23 mouse cellular contexts compared by ENCODE assay signal in the genomic region with DNA sequence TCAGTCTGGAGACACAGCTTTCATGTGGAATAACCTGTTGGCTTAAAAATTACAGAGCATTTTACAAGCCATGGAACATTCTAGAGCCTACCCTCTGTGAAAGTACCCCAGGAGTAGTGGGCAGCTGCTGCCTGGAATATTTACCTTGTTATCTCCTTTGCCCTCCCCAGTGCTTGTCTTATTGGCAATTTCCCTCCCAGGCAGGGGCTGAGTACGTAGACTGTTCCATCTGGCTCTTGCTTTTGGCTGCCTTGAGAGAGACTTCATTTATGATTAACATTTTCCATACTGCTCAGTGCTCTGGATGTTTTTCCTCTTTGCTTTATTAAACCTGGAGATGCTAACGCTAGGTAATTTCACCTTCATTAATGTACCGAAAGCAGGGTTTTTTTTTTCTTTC. TPM values are rescaled to one million over a fixed set of nuclear protein-coding genes. Genes with fewer than 3 reads are reported as not detected.
A peak's percentile ranks its signal among the peaks of the same experiment; 100 is the strongest.
DNase-seq lines count a peak whose midpoint lies in the region; ATAC-seq and TF ChIP-seq lines count a peak whose summit lies in the region.
"Had no signal": no experiment of that assay in that cellular context is flagged by ENCODE, and none has a peak within 500 bp of the region (broad histone marks: within the 10 kb centered on the region; RNA-seq: fewer than 3 reads in every experiment).

No protein-coding gene starts in this region.

- H3K4me2 ChIP-seq in hindbrain, postnatal 0 days (ENCODE audit: low read depth, low read length), result no peak overlapping the region
- H3K4me2 ChIP-seq in hindbrain, embryonic 13.5 days, result no peak overlapping the region
- no peak overlapping the region for H3K4me2 ChIP-seq in kidney, embryonic 16.5 days (replicated peaks; ENCODE audit: low read depth, low read length)
- H3K4me2 ChIP-seq in limb, embryonic 13.5 days (replicated peaks), result no peak overlapping the region
- H3K4me2 ChIP-seq: embryonic facial prominence, embryonic 12.5 days; forebrain, embryonic 15.5 days had no signal

- no peak overlapping the region for H3K9ac ChIP-seq in hindbrain, postnatal 0 days (replicated peaks; ENCODE audit: low read length)
- no peak overlapping the region for H3K9ac ChIP-seq in hindbrain, embryonic 13.5 days
- no peak overlapping the region for H3K9ac ChIP-seq in kidney, embryonic 16.5 days (replicated peaks; ENCODE audit: low read length)
- H3K9ac ChIP-seq in limb, embryonic 13.5 days, result no peak overlapping the region
- H3K9ac ChIP-seq: embryonic facial prominence, embryonic 12.5 days; forebrain, embryonic 15.5 days had no signal

- no peak for ATAC-seq in hindbrain, postnatal 0 days
- ATAC-seq in hindbrain, embryonic 13.5 days (ENCODE audit: low FRiP score), result no peak
- ATAC-seq in kidney, embryonic 16.5 days (ENCODE audit: low FRiP score, low TSS enrichment), result no peak
- 0 out of 2 replicates have a peak, but pooled peaks have one; percentile 44 for ATAC-seq in limb, embryonic 13.5 days (ENCODE audit: low FRiP score, low read depth)
- ATAC-seq: forebrain, embryonic 15.5 days had no signal

- DNase-seq in hindbrain, postnatal 0 days (ENCODE audit: low spot score), result peak; percentile 16
- DNase-seq in kidney, adult 8-10 months, result peak; percentile 31 to 55
- no peak for DNase-seq in limb, embryonic 10.5 days (ENCODE audit: low spot score)
- DNase-seq in kidney, postnatal 36 days, result peak; percentile 34 to 55
- DNase-seq in yolk sac, embryonic 10.5 days (ENCODE audit: low spot score), result no peak
- DNase-seq: adrenal gland, postnatal 10 days; cerebellum, adult 11-12 months; cerebellum, adult 9-10 months; cerebellum, postnatal 25 days; gastrocnemius, postnatal 36 days; heart, adult 18-20 months; heart, postnatal 10 days had no signal

- TF ChIP-seq CTCF in hindbrain, postnatal 0 days (IDR thresholded peaks at IDR 0.05; ENCODE audit: low read depth), result no peak

- no peaks in the 10 kb centered on the region for H3K4me1 ChIP-seq in hindbrain, postnatal 0 days (ENCODE audit: insufficient read depth, low read length)
- H3K4me1 ChIP-seq in hindbrain, embryonic 13.5 days (replicated peaks), result no peaks in the 10 kb centered on the region
- no peaks in the 10 kb centered on the region for H3K4me1 ChIP-seq in kidney, embryonic 16.5 days (ENCODE audit: insufficient read depth, low read length)
- no peaks in the 10 kb centered on the region for H3K4me1 ChIP-seq in limb, embryonic 13.5 days
- no peaks in the 10 kb centered on the region for H3K4me1 ChIP-seq in limb, embryonic 10.5 days
- H3K4me1 ChIP-seq: embryonic facial prominence, embryonic 12.5 days; forebrain, embryonic 15.5 days had no signal

- H3K4me3 ChIP-seq in hindbrain, postnatal 0 days (ENCODE audit: low read length), result no peak overlapping the region
- no peak overlapping the region for H3K4me3 ChIP-seq in hindbrain, embryonic 13.5 days
- H3K4me3 ChIP-seq in kidney, embryonic 16.5 days (ENCODE audit: low read length), result no peak overlapping the region
- no peak overlapping the region for H3K4me3 ChIP-seq in limb, embryonic 13.5 days
- H3K4me3 ChIP-seq in limb, embryonic 10.5 days, result no peak overlapping the region
- H3K4me3 ChIP-seq: embryonic facial prominence, embryonic 12.5 days; forebrain, embryonic 15.5 days; heart, embryonic 10.5 days had no signal

- no peaks in the 10 kb centered on the region for H3K27me3 ChIP-seq in hindbrain, postnatal 0 days (ENCODE audit: insufficient read depth, low read length)
- no peaks in the 10 kb centered on the region for H3K27me3 ChIP-seq in hindbrain, embryonic 13.5 days
- H3K27me3 ChIP-seq in kidney, embryonic 16.5 days (ENCODE audit: insufficient read depth, low read length), result no peaks in the 10 kb centered on the region
- H3K27me3 ChIP-seq in limb, embryonic 13.5 days, result no peaks in the 10 kb centered on the region
- no peaks in the 10 kb centered on the region for H3K27me3 ChIP-seq in limb, embryonic 10.5 days (ENCODE audit: low read depth, poor library complexity, severe bottlenecking)
- H3K27me3 ChIP-seq: embryonic facial prominence, embryonic 12.5 days; forebrain, embryonic 15.5 days had no signal

- no peak overlapping the region for H3K27ac ChIP-seq in hindbrain, postnatal 0 days
- H3K27ac ChIP-seq in hindbrain, embryonic 13.5 days, result no peak overlapping the region
- H3K27ac ChIP-seq in kidney, embryonic 16.5 days (ENCODE audit: low read length), result no peak overlapping the region
- no peak overlapping the region for H3K27ac ChIP-seq in limb, embryonic 13.5 days
- H3K27ac ChIP-seq in limb, embryonic 10.5 days, result no peak overlapping the region
- H3K27ac ChIP-seq: embryonic facial prominence, embryonic 12.5 days; forebrain, embryonic 15.5 days; heart, embryonic 10.5 days had no signal

- H3K36me3 ChIP-seq in hindbrain, postnatal 0 days (ENCODE audit: insufficient read depth, low read length), result no peaks in the 10 kb centered on the region
- no peaks in the 10 kb centered on the region for H3K36me3 ChIP-seq in hindbrain, embryonic 13.5 days
- no peaks in the 10 kb centered on the region for H3K36me3 ChIP-seq in kidney, embryonic 16.5 days (ENCODE audit: insufficient read depth, low read length)
- H3K36me3 ChIP-seq in limb, embryonic 13.5 days, result no peaks in the 10 kb centered on the region
- no peaks in the 10 kb centered on the region for H3K36me3 ChIP-seq in limb, embryonic 10.5 days
- H3K36me3 ChIP-seq: embryonic facial prominence, embryonic 12.5 days; forebrain, embryonic 15.5 days; heart, embryonic 10.5 days had no signal

- no peaks in the 10 kb centered on the region for H3K9me3 ChIP-seq in hindbrain, postnatal 0 days (ENCODE audit: low read length)
- no peaks in the 10 kb centered on the region for H3K9me3 ChIP-seq in hindbrain, embryonic 13.5 days
- no peaks in the 10 kb centered on the region for H3K9me3 ChIP-seq in kidney, embryonic 16.5 days (ENCODE audit: low read length)
- H3K9me3 ChIP-seq in limb, embryonic 13.5 days, result no peaks in the 10 kb centered on the region
- no peaks in the 10 kb centered on the region for H3K9me3 ChIP-seq in limb, embryonic 10.5 days (replicated peaks)
- H3K9me3 ChIP-seq: embryonic facial prominence, embryonic 12.5 days; forebrain, embryonic 15.5 days; heart, embryonic 10.5 days had no signal

- whole genome bisulfite sequencing in hindbrain, postnatal 0 days, result 67% methylated on average over 3 of the region's 3 CpGs
- WGBS in hindbrain, embryonic 13.5 days, result 85% methylated on average over 3 of the region's 3 CpGs
- WGBS in kidney, embryonic 16.5 days, result 67% methylated on average over 3 of the region's 3 CpGs
- WGBS in limb, embryonic 13.5 days, result 56% methylated on average over 3 of the region's 3 CpGs
- 87% methylated on average over 3 of the region's 3 CpGs for WGBS in limb, embryonic 10.5 days

RNA-seq across cellular contexts. Expression of a gene that starts 20.1 kb away (rescaled TPM):
- total RNA-seq in hindbrain, postnatal 0 days (2014; rRNA removed), result 0.58 and 0.97 TPM in 2 replicates
- 0.52 and 0.63 TPM in 2 replicates for polyA plus RNA-seq in hindbrain, postnatal 0 days (2015; fragmentation: Nextera tagmentation; extraction: Ambion mirVana)
- 1.9 and 2.6 TPM in 2 replicates for polyA plus RNA-seq in hindbrain, embryonic 13.5 days (2015; fragmentation: Nextera tagmentation; extraction: Ambion mirVana)
- 6.3 and 8.4 TPM in 2 replicates for polyA plus RNA-seq in kidney, embryonic 16.5 days (2015; fragmentation: Nextera tagmentation; extraction: Ambion mirVana)
- 0.26 and 0.52 TPM in 2 replicates for polyA plus RNA-seq in limb, embryonic 13.5 days (2015; fragmentation: Nextera tagmentation; extraction: Ambion mirVana)
- polyA plus RNA-seq in limb, embryonic 10.5 days (2016; fragmentation: Nextera tagmentation; extraction: Ambion mirVana), result 0.06 TPM in 1 of 2 replicates, not detected in the other
- total RNA-seq: gastrocnemius, adult 8-10 months; gastrocnemius, postnatal 36 days; heart, adult 18-20 months; heart, postnatal 10 days; hematopoietic stem cell, adult 5-6 weeks; MEL had no signal
- polyA plus RNA-seq: C2C12; cortical plate, adult 2 months had no signal

Comparison
In these comparisons a context has a peak if more than half of its experiments do, and no peak if none do; other contexts are left out.
1. DNase-seq: peak in hindbrain, postnatal 0 days (single experiment), kidney, adult 8-10 months (2 of 2) and kidney, postnatal 36 days (2 of 2); none in limb, embryonic 10.5 days (single experiment) and yolk sac, embryonic 10.5 days (single experiment).